Mouse (Mus musculus): ENCODE measurements around the gene Prr14l. TPM values are rescaled to one million over a fixed set of nuclear protein-coding genes. Genes with fewer than 3 reads are reported as not detected.
"Not testable (repeated sequence)": the region's sequence is repeated elsewhere in the genome, so short reads cannot be mapped to it uniquely, and the experiment has no call there.

Gene Prr14l
- polyA plus RNA-seq, 1 experiment from 2014 or later, result 17.5 TPM

DNA sequence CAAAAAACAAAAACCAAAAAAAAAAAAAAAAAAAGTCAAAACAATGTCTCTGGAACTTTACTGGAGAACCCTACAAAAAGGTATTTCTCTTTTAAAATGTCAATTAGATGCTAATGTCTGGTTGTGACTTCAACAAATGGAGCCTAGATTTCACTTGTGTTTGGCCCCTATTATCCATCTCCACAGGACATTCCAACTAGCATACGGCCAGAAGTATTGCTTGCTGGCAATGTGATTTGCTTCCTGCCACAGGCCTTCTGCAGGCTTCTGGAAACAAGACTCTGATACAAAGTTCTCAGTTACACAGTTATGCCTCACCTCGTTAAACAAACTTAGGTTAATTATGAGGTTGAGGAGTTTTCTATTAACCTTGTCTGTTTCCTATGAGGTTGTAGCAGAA lies 81.7 kb downstream of the Prr14l start:
- Histone ChIP-seq H3K4me3 (no peak overlapping the region), H3K4me1 (no peaks in the 10 kb centered on the region), H3K36me3 (peaks cover 21% of the 10 kb centered on the region), H3K27ac (no peak overlapping the region), H3K27me3 (ENCODE audit: insufficient read depth, poor library complexity, severe bottlenecking) (no peaks in the 10 kb centered on the region), H3K9me3 (no peaks in the 10 kb centered on the region)
- DNase-seq (ENCODE audit: low spot score), result no peak
- WGBS, result 88% methylated on average over 2 of the region's 2 CpGs

- Histone ChIP-seq H3K27ac (no peak overlapping the region), H3K27me3 (ENCODE audit: insufficient read depth, poor library complexity, severe bottlenecking) (no peaks in the 10 kb centered on the region), H3K36me3 (peaks cover 15% of the 10 kb centered on the region), H3K4me3 (no peak overlapping the region), H3K9me3 (no peaks in the 10 kb centered on the region), H3K4me1 (peaks cover 4% of the 10 kb centered on the region; the same call in 1 of the 2 replicates)
- WGBS, result 84% methylated on average over 4 of the region's 4 CpGs
- DNase-seq (ENCODE audit: low spot score), result no peak
Measured at GRCm38 (mm10) chr5:32767636-32768373, 86.3 kb downstream of the Prr14l start.

DNA sequence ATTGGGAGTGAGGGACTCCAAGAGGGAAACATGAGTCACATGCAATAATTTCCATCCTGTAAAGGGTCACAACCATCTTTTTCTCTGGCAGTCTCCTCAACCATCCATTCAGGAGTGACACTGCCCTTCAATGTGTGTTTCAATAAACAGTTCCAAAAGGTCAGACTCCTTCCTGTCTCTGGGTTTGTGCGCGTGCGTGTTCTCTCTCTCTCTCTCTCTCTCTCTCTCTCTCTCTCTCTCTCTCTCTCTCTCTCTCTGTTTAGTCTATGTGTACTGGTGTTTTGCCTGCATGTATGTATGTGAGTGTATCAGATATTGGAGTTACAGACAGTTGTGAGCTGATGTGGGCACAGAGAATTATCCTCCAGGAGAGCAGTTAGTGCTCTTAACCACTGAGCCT lies 87.1 kb downstream of the Prr14l start:
- H3K27ac ChIP-seq, result no peak overlapping the region
- no peak overlapping the region for H3K4me3 ChIP-seq
- H3K9me3 ChIP-seq, result no peaks in the 10 kb centered on the region
- no peaks in the 10 kb centered on the region for H3K27me3 ChIP-seq (ENCODE audit: insufficient read depth, poor library complexity, severe bottlenecking)
- H3K4me1 ChIP-seq, result peaks cover 4% of the 10 kb centered on the region; the same call in 1 of the 2 replicates
- peaks cover 11% of the 10 kb centered on the region for H3K36me3 ChIP-seq
- DNase-seq (ENCODE audit: low spot score), result no peak
- 79% methylated on average over 3 of the region's 3 CpGs for WGBS

DNA sequence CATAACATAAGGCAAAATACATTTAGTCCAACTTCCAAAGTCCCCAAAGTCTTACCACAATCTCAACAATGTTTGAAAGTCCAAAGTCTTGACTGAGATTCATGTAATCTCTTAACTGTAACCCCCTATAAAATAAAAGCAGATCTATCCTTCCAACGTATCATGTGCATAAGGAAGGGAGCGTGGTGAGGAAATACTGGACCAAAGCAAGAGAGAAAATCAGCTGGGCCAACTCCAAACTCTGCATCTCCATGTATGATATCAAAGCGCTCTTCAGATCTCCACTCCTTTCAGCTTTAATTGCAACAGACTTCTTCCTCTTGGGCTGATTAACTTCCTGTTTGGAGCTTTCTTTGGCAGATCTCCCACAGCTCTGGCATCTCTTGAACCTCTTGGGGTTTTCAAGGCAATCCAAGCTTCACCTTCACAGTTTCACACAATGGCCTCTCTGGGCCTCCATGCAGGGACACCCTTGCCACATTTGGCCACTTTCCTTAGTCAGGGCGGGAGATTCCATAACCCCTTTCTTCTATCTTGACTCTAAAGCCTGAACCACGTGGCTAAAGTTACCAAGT lies 92.4 kb downstream of the Prr14l start:
- H3K9me3 ChIP-seq, result no peaks in the 10 kb centered on the region
- no peak for DNase-seq (ENCODE audit: low spot score)
- no peak overlapping the region for H3K27ac ChIP-seq
- H3K27me3 ChIP-seq (ENCODE audit: insufficient read depth, poor library complexity, severe bottlenecking), result no peaks in the 10 kb centered on the region
- peaks cover 13% of the 10 kb centered on the region for H3K36me3 ChIP-seq
- peaks cover 4% of the 10 kb centered on the region; the same call in 1 of the 2 replicates for H3K4me1 ChIP-seq
- 80% methylated on average over 5 of the region's 5 CpGs for WGBS
- no peak overlapping the region for H3K4me3 ChIP-seq

DNA sequence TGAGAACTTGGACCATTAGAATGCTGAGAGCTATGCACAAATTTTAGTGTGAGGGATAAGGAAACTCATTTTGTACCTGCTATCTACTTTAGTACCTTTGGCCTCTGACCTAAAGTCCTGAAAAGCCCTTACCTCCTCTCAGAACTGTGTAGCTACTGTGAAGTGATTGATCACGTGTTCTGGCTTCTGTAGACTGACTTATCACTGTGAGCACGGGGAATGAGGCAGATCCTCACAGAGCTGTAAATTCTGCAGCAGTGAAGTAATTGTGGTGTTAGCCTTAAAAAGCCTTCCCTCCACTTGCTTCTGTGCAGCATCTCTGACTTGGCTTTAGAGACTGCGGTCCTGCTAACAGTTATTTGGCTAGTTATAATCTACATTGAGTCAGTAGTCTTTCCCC lies 93.3 kb downstream of the Prr14l start:
- no peak for DNase-seq (ENCODE audit: low spot score)
- Histone ChIP-seq H3K27me3 (ENCODE audit: insufficient read depth, poor library complexity, severe bottlenecking) (no peaks in the 10 kb centered on the region), H3K27ac (no peak overlapping the region), H3K4me3 (no peak overlapping the region), H3K9me3 (no peaks in the 10 kb centered on the region), H3K36me3 (peaks cover 17% of the 10 kb centered on the region), H3K4me1 (no peaks in the 10 kb centered on the region)
- WGBS, result 56% methylated on average over 3 of the region's 3 CpGs

GRCm38 (mm10) chr5:32760352-32760751 lies 93.7 kb downstream of the Prr14l start:
- not testable (repeated sequence) for H3K27ac ChIP-seq; DNase-seq (ENCODE audit: low spot score)
- WGBS, result 93% methylated on average over 18 of the region's 18 CpGs

DNA sequence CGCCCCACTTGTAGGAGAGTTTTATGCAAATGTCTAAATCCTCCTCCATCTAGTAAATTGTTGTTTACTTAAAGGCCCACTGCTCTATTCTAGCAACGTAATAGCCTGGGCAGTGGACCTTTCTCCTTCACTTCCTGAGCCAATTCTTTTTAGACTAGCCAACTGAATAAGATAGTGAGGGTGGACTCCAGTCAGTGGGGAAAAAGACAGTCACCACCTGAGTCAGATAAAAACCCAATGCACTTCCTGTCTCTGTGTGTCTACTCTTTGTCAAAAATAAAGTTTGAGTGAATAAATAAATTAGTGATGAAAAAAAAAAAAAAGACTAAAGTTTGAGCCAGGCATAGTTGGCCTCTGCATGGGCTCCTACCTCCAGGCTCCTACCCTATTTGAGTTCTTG lies 94.4 kb downstream of the Prr14l start:
- 74% methylated on average over 2 of the region's 2 CpGs for WGBS
- DNase-seq (ENCODE audit: low spot score), result no peak
- Histone ChIP-seq H3K27ac (no peak overlapping the region), H3K36me3 (peaks cover 17% of the 10 kb centered on the region), H3K27me3 (ENCODE audit: insufficient read depth, poor library complexity, severe bottlenecking) (no peaks in the 10 kb centered on the region), H3K4me1 (no peaks in the 10 kb centered on the region), H3K9me3 (no peaks in the 10 kb centered on the region), H3K4me3 (no peak overlapping the region)

More at GRCm38 (mm10) chr5:32760352-32760751, 93.7 kb downstream of the Prr14l start:
- H3K4me3 ChIP-seq; H3K9me3 ChIP-seq; H3K4me1 ChIP-seq; H3K27me3 ChIP-seq (ENCODE audit: insufficient read depth, poor library complexity, severe bottlenecking): not testable (repeated sequence)
- peaks cover 17% of the 10 kb centered on the region for H3K36me3 ChIP-seq

DNA sequence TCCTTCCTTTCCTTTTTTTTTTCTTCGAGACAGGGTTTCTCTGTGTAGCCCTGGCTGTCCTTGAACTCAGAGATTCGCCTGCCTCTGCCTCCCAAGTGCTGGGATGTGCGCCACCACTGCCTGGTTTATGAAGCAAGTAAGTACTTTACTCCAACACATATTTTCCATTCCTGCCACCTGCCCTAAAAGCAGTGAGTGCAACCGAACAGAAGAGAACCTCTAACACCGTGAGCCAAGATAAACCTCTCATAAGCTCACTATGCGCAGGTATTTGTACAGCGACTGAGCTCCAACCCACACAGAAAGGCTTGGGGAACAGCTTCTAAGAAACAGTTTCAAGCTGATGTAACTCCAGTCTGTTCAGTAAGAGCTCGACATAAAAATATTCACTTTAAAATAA lies 97.9 kb downstream of the Prr14l start:
- H3K27ac ChIP-seq, result no peak overlapping the region
- peaks cover 5% of the 10 kb centered on the region; the same call in 1 of the 2 replicates for H3K36me3 ChIP-seq
- 90% methylated on average over 8 of the region's 8 CpGs for WGBS

GRCm38 (mm10) chr5:32751736-32752135 lies 102.3 kb downstream of the Prr14l start:
- Histone ChIP-seq H3K27me3 (ENCODE audit: insufficient read depth, poor library complexity, severe bottlenecking) (no peaks in the 10 kb centered on the region), H3K27ac (no peak overlapping the region), H3K4me1 (peaks cover 10% of the 10 kb centered on the region), H3K36me3 (0 out of 2 replicates have a peak, but pooled peaks cover 5% of the 10 kb centered on the region), H3K4me3 (no peak overlapping the region), H3K9me3 (no peaks in the 10 kb centered on the region)
- DNase-seq (ENCODE audit: low spot score), result no peak
- WGBS, result 65% methylated on average over 2 of the region's 2 CpGs

More for the DNA sequence above, 97.9 kb downstream of the Prr14l start:
- H3K4me1 ChIP-seq, result peaks cover 4% of the 10 kb centered on the region; the same call in 1 of the 2 replicates
- no peaks in the 10 kb centered on the region for H3K27me3 ChIP-seq (ENCODE audit: insufficient read depth, poor library complexity, severe bottlenecking)
- H3K4me3 ChIP-seq, result no peak overlapping the region
- H3K9me3 ChIP-seq, result no peaks in the 10 kb centered on the region
- no peak for DNase-seq (ENCODE audit: low spot score)

DNA sequence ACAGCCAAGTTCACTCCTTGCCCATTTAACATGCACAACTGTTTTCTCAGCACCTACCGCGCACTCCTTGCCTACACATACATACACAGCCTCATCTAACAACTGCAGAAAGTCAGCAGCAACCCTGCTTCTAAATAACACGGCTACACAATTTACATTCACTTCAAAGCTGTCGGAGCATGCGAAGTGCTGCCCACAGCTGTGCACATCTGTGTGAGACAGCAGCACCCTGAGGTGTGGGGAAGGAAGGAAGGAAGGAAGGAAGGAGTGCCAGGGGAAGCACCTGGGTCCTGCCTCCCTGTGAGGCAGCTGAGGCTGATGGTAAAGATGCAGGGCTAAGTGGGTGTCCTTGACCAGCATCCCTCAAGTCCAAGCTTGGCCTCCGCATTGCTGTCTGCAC lies 105.1 kb downstream of the Prr14l start:
- no peaks in the 10 kb centered on the region; the same call in 1 of the 2 replicates for H3K36me3 ChIP-seq
- peaks cover 36% of the 10 kb centered on the region for H3K4me1 ChIP-seq
- H3K27me3 ChIP-seq (ENCODE audit: insufficient read depth, poor library complexity, severe bottlenecking), result no peaks in the 10 kb centered on the region
- H3K9me3 ChIP-seq, result no peaks in the 10 kb centered on the region
- no peak for DNase-seq (ENCODE audit: low spot score)
- H3K4me3 ChIP-seq, result no peak overlapping the region
- 92% methylated on average over 6 of the region's 6 CpGs for WGBS
- H3K27ac ChIP-seq, result no peak overlapping the region

- no peaks in the 10 kb centered on the region for H3K27me3 ChIP-seq (ENCODE audit: insufficient read depth, poor library complexity, severe bottlenecking)
- no peak for DNase-seq (ENCODE audit: low spot score)
- WGBS, result 62% methylated on average over 6 of the region's 6 CpGs
- no peak overlapping the region for H3K27ac ChIP-seq
- peaks cover 40% of the 10 kb centered on the region for H3K4me1 ChIP-seq
- no peaks in the 10 kb centered on the region for H3K9me3 ChIP-seq
- H3K36me3 ChIP-seq, result no peaks in the 10 kb centered on the region; the same call in 1 of the 2 replicates
- H3K4me3 ChIP-seq, result no peak overlapping the region
Measured at GRCm38 (mm10) chr5:32747650-32748375, 106.2 kb downstream of the Prr14l start.

DNA sequence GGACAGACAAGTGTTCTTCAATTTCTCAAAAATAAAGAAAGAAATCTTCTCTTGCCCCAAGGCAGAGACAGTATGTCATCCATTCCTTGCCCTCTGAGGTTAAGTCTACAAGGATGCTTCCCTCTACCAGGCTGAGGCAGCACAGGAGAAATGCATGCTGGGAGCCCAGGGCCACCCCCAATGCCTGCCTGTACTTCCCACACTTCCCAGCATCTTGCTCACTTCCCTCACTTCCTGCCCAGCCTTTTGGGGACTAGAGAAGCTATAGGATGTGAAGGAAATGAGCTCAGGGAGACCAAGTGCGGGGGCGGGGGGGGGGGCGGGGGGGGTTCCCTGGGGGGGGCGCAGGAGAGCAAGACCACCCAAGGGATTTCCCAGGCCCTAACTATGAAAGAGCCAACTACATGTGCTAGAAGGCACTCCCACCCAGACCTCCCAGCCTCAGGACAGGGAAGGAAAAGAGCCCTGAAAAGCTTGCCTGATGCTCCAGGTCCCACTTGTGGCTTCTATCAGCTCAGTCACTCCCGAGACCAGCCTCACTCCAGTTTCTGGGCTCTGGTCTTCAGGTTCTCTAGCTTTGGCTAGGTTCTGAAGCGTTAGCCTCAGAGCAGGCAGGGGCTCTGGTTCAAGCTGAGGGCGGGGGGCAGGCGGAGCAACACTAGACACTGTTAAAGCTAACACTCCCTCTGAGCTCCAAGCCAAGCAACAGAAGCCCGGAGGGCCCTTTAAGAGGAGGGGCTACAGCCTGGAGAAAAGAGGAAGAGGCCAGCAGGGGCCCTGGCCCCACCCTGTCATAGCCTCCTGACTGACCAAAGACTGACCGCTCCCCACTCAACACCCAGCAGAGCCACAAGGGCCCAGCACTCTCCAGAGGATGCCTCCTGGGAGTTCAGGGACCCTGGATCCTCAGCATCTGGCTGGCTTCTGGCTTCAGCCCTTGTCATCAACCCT lies 108.1 kb downstream of the Prr14l start:
- Histone ChIP-seq H3K4me3 (peak overlapping the region; percentile 63), H3K27ac (peak overlapping the region; percentile 83), H3K36me3 (peaks cover 5% of the 10 kb centered on the region), H3K9me3 (no peaks in the 10 kb centered on the region), H3K27me3 (ENCODE audit: insufficient read depth, poor library complexity, severe bottlenecking) (no peaks in the 10 kb centered on the region), H3K4me1 (peaks cover 48% of the 10 kb centered on the region)
- 3% methylated on average over 10 of the region's 10 CpGs for WGBS
- peak; percentile 92 for DNase-seq (ENCODE audit: low spot score)
